Mouse (Mus musculus): ENCODE results near the gene Casc1.

Gene Casc1

DNA sequence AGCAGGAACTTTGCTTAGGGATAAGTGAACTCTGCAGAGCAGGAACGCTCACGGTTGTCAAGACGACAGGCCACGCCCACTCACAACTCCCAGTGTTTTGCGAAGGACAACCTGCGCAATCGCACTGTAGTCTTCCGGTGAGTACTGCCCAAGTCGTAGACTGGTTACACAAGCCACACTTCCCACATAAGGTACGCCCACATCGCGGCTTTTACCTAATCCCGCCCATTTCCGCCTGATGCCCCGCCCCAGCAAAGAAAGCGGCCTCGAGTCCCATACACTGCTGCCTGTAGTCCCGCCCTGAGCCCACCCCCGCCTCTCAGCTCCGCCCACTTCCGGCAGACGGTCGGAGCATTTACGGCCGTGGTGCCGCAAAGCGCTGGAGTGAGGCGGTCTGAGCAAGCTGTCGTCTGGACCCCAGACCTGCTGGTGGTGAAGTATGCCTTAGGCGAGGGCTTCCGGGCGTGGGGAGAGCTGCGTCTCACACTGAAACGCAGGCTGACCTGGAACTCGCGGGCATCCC lies at the start of gene Casc1, which contains the start of gene Etfrf1:
TSS of gene Casc1 (minus strand) at position 190 of the 523 bp plus-strand sequence.
TSS of gene Etfrf1 (plus strand) at position 319 of the 523 bp plus-strand sequence.
- DNase-seq, result peak; percentile 99

DNA sequence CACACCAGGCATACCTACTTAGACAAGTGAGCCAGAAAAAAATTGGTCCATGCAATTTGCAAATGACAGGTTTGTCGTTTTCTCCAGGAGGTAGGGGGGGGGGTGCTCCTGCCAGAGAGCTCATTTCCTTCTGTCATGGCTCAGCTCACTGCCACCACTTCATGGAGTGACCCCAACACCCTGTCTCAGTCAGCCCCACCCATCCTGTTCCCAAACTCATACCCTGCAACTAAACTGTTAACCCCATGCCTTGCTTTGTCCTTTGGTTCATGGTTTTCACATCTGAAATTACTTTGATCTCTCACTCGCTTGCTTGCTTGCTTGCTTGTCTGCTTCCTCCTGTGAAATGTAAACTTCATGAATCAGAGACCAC lies 45.9 kb upstream of the Casc1 start:
- no peak for DNase-seq

DNA sequence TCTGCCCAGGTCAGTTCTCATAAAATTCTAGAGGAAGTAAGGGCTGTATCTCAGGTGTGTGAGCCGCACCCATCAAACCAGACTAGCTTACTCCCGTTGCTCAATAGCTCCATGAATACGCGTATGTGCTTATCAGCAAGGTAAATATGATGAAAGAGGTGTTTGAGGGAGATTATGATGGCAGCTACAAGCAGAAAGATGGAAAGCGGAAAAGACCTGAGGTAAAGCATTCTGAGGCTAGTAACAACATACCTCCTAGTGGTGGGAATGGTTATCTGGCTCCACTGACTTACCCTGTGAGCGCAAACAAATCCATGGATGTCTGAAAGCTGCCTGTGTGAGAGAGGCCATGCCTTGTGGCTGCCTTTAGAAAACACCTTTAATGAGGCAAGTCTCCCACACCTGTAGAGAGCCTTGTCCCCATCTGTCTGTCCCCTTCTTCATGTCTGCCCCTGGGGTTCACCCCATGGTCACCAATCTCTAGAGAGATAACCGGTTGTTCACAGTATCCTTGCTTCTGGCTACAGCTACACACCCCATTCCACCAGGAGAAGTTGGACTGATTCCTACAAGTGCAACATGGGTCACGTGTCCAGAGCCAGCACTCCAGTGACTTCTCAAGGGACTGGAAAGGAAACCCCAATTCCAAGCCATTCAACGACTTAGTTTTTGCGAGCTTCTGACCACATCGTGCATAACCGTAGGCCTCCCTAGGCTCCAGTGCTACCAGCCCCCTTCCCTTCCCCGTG lies 45.3 kb upstream of the Casc1 start:
- DNase-seq, result peak; percentile 34

DNA sequence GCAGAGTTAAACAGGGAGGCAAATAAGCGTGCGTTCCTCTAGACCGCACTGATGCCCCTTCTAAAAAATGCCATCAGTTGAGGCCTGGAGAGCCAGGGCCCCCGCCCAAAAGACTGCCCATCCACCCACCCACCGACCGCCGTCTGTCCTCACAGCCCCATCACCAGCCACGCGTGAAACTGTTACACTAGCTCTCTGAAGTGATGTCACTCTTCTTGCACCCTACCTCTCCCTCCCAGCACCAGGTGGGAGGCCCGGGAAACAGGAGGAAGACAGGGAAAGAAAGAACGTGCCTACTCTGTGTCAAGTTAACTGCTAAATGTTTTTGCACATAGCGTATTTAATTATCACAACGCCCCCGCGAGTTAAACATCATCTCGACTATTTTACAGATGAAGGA lies 40.0 kb upstream of the Casc1 start:
- DNase-seq, result no peak

DNA sequence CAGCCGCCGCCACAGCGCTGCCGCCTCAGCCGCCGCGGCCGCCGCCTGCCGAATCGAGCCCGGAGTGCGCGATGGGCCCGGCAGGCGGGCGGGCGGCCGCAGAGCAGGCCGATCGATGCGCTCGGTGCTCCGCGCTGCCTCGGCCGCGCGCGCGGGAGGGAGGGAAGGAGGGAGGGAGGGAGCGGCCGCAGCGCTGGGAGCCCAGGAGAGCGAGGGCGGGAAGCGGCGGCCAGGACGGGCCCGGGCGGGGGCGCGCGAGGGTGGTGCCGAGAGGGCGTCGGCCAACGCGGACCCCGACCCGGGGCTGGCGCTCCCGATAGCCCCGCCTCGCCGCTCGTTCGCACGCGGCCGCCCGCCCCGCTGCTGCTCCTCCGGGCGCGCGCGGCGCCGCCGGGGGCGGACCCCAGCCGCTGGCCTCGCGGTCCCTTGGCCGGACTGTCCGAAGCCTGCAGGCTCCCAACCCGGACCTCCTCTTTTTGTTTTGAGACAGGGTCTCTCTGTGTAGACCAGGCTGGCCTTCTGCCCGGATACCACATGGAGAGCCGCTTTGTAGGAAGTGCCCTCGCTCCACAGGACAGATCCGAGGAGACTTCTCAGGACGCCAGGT lies 39.5 kb upstream of the Casc1 start, which contains the start of gene Kras:
TSS of gene Kras (minus strand) at position 55 of the 607 bp plus-strand sequence.
- DNase-seq, result peak; percentile 93

DNA sequence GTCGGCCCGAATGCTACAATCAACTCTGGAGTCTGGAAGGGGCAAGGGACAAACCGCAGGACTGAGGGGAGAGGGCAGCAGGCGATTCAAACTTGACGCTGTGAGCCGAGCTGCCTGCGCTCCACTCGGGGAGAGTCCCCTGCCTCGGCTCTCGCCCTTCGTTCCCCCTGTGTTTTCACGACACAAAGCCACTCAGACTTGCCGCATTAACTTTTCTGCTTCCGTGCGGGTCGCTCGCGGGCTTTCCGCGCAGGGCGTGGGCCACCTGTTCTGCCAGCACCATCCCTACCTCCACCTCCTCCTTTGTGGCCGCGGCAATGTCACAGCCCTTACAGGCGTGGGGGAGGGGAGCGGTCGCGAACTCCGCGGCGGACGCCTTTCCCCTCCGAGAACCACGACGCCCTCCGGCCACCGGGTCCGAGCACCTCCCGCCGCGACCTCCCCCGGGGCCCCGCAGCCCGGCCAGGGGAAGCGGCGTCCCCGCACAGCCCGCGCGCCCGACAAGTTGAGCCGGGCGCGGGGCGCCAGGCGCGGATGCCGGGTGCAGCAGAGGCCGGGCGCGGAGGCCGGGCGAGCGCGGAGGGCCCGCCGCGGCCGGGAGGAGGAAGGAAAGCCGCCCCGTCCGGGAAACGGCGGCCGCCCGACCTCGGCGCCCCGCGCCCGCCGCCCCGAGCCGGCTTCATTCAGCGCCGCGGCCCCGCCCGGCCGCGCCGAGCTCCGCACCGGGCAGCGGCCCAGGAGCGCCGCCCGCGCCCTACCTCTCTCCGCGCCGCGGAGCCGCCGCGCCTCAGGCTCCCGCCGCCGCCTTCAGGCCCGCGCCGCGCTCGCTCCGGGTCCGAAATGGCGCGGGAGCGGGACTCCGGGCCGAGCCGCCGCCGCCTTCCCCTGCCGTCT lies 38.7 kb upstream of the Casc1 start:
- peak; percentile 67 for DNase-seq

DNA sequence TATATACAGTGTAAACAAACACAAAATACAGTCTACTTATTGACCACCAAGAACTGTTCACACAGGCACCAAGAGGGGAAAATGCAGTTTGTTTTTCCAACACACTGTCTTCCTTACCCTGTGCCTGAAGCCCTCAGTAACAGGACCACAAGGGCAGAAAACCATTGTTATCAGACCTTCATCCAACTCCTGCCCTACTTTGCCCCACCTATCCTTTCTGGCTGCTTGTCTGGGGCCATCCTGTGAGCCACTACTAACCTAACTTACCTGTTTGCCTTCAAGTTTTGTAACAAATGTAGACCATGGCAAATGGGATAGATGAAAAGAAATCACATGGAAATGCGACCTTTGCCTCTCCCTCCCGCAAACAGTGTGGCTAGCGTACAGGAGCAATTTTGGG lies 37.1 kb upstream of the Casc1 start:
- no peak for DNase-seq

DNA sequence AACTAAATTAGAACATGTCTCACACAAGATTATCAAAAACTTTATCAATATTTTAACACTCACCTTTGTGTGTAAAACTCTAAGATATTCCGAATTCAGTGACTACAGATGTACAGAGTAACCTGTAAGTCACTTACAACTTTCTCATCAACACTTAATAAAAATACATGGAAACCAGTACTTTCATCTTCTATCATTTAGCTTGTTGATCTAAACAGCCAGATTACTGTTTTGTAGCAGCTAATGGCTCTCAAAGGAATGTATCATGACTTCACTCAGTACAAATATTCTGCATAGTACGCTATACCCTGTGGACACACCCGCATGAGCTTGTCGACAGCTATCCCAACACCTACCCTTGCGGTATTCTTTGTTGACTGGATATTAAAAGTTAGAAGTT lies 36.0 kb upstream of the Casc1 start:
- DNase-seq, result no peak

DNA sequence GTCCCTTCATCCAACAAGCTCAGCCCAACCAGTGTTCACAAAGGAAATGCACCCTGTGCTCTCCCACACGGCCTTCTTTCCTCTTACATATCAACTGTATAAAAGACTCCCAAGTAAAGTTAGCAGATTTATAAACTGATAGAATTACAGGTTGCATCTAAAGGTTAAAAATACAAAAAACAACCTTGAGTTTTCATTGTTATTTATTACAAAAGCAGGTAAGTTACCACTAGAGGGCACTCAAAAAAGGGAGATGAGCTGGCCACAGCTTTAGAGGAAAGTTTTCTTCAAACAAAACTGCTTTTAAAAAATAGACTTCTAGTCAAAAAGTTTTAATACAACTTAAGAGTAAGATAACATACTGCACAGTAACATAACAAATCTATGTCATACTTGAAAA lies 31.7 kb upstream of the Casc1 start:
- DNase-seq, result no peak

DNA sequence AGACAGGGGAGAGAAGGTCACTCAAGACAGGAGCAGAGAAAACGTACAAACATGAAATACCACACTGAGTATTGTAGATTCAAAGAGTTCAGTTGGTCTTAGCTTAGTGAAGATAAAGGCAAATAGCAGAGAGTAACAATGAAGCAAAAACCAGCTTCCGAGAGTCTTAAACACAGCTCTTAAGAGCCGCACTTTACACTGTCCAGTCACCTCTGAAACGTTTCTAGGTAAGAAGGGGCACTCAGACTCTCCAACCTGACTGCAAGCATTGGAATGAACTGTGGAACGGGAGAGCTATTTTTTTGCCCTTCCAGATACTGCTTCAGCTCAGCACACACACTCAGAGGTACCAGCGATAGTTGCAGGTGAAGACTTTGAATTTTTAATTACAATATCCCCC lies 29.5 kb upstream of the Casc1 start:
- DNase-seq, result no peak

DNA sequence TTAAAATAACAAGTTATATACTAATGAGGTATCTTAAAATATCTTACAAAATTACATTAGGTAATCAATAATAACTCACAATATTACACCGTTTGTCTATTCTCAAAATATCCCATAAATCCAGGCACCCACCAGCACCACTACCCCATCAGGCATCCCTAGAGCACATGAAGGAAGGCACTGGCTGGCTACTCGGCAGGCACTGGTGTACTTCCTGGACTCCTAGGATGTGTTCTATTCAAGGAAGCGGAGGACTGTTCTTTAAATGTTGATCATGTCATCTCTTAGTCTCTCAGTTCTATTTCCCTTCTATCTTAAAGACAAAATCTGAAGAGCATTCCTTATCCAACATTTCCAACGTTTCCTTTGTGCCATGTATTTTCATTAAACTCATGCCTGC lies 26.3 kb upstream of the Casc1 start:
- no peak for DNase-seq

DNA sequence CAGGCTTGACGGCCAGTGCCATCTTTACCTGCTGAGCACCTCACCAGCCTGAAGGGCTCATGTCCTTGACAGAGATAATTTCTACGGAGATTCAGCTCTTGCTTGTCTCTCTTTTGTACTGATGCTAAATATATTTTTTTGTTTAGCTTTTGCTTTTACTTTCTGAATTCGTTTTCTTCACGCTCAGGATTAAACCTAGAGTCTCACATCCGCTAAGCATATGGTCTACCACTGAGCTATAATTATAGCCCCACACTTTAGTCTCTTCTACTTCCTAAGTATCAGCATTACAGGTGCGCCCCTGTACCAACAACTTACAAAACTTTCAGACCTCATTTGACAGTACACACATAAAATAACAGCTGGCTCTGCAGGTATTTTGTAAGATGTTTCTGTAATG lies 24.6 kb upstream of the Casc1 start:
- DNase-seq, result no peak

DNA sequence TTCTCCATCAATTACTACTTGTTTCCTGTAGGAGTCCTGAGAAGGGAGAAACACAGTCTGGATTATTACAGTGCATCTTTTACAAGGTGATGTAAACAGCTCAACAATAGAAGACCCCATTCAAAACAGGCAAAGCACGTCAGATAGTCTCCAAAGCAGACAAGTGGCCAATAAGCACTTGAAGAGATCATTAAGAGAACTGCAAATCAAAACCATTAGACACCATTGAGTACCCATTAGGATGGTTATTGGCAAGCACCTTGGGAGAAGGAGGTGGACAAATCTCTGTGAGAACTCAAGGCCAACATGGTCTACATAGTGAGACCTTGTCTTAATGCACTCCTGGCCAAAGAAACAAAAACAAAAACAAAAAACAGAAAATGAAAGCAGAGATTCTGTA lies 23.6 kb upstream of the Casc1 start:
- no peak for DNase-seq

DNA sequence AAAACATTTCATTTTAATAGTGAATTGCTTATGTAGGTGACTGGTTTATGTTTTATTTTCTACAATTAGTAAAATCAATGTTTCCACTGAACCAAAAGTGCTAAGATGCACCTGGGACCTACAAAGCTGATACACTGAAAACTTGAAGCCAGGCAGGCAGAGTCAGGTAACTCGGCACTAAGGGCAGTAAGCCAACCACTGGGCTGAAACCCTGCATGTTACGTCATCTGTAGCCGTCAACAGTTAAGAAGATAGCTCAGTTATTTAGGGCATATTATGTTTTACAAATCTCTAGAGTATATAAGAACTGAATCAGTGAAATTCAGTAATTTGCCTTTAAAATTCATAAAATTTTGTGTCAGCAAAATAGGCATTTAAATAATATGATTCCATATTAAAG lies 15.5 kb upstream of the Casc1 start:
- DNase-seq, result no peak

DNA sequence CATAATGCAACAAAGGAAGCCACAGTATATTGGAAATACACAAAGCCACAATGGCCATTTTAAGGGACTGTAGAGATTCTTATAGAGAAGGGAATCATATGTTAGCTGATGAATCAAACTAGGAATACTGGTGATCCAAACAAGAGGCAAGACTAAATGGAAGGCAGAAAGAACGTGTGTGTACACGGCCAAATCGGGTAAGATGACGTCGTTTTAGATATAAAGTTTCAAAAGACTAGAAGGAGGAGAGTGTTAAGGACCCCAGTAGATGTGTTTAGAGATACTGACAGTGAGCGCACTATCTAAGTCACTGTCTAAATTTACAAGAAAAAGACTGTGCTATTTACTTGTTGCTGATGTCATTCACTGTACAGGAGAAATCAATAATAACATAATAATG lies 13.4 kb upstream of the Casc1 start:
- DNase-seq, result no peak

DNA sequence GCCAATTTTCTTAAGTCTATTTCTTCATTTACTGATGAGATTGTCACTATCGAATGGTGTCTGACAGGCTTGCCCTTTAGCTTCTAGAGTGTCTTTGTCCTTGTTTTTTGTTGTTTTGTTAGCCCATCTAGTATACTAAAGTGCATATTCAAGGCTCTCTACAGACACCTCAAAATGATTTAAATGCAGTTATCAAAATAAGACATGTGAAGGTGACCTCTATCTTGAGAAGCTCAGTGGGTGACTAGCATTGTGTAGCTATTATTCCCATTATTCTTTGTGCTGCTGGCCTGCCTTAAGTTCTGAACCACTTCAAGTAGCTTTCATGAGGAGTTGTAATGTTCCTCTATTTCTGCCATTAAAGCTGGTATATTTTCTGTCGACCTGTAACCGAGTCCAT lies 5.0 kb upstream of the Casc1 start:
- no peak for DNase-seq

DNA sequence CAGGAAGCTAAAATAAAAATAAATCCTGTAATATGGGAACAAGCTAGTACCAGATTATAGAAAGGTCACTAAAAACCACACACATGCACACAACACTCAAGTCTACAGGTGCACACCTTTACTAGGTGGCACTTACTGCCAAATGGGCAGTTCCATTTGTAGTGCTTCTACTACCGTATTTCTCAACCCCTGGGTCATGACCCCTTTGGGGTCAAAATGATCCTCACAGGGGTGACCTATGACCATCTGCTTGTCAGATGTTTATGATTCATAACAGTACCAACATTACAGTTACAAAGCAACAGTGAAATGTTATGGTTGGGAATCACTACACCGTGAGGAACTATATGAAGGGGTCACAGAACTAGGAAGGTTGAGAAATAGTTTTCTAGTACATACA lies 3.1 kb upstream of the Casc1 start:
- no peak for DNase-seq

DNA sequence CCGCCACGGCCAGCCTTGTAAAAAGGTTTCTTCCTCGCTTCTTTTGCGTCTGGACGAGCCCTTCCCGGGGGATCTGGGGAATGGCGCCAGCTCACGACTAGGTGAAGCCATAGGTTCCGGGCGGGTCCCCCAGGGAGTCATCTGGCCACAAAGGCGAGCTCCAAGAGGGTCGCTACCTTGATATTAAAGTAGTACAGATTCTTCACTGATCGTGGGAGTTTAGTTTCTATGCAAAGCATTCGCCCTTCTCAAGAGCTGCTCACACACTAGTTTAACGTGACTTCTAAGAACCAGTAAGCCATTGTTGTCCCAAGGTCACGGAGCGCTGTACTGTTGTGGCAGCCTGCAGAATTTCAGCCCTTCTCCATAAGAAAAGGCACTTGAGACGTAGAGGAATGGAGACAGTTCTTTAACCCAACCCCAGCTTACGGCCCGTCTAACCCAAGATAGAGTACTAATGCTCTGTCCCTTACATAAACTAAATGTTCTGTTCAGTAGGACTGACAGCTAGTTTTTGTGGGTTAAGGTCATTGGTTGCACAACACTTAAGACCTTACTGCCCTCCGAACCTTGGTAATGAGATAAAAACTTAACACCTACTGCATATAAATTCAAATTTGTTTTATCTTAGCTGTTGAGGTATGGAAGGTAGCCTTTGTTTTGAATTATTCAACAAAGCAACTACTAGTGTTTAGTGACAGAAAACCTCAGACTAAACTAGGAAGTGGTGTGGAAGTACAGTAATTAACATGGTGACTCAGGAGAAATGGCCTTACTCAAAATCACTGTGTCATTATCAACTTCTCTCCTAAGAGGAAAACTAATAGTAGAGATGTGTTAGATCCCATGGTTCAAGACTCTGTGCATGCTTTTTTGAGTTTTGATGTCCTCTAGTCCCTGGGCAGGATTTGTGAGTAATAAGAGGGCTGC lies 836 bp upstream of the Casc1 start:
- no peak for DNase-seq

DNA sequence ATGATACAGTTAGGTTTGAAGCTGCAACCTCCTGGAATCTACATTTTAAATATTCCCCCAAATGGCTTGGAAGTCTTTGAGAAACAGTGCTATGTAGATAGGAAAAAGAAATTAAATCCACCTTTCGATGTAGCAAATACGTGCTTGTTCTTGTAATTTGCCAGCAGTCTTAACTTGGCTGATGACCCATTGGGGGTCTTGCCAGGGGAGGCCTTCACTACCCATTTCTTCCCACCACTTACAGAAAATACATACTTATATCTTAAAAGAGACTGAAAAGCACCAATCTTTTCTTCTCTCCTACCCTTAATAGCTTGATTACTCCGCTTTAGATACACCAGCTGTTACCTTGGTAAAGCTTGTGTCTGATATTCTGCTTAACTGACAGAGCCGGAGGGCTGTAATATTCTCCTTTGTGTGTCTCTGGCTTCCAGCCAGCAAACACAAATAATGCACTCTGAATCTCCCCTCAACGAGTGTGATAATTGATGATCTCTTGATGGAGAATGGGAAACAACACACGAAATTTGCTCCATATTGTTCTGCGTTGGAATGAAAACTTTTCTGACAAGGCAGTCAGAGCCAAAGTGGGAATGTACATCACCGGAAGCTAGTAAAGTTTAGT lies 637 bp downstream of the Casc1 start:
- DNase-seq, result no peak

DNA sequence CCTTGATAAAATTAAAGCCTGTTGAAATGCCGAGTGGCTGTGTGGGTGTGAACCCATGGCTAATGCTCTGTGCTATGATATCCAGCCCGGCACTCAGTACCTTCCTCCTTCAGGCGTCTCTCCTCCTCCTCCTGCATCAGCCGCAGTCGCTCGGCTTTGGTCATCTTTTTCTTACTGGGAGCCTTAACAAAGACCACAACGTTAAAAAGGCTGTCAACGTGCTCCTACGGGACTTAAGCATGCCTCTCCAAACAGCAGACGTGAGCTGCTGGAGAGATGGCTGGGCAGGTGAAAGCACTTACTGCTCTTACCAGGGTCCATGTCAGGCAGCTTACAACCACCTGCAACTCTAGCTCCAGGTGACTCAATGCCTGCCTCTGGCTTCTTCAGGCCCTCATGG lies 5.7 kb downstream of the Casc1 start:
- DNase-seq, result no peak

DNA sequence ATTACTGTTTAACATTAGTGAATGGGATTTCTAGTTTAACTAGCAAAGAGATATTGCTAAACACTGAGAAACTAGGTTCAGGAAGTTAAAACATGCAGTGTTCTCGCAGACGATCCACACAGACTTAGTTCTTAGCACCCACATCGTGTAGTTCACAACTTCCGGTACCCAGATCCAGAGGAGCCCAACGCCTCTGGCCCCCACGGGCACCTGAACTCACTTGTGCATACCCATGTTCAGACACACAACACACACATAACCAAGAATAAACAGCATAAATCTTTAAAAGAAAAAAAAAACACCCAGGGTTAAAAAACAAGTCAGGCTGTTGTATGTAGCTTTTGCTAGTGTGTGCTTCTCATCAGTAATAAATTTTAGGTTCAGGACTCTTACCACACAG lies 6.4 kb downstream of the Casc1 start:
- no peak for DNase-seq

Data from lung, postnatal 14 days (tissue).